Mouse (Mus musculus) gastrocnemius, adult 2 months (tissue): ENCODE measurements at regions not wholly inside any gene's neighbourhood (a gene's known extent, or its start where the extent isn't known, plus 50 kb on each side); places are given as distances from the start of the nearest gene placed in this dataset.

Experiments used
- DNase-seq: peaks from one replicate; pipeline ENCODE4 v3.0.0; 2022
- H3K27ac ChIP-seq: fragments of 200-600 bp; 2 replicates; pipeline ENCODE4 v1.8.1; 2022; ENCODE audit warnings: mild to moderate bottlenecking
- H3K4me3 ChIP-seq: fragments of 200-600 bp; 2 replicates; pipeline ENCODE4 v1.8.1; 2022; ENCODE audit warnings: mild to moderate bottlenecking, moderate library complexity
- CTCF ChIP-seq: fragments of 200-600 bp; IDR thresholded peaks from 2 replicates; pipeline ENCODE4 v1.8.1; 2022; ENCODE audit warnings: antibody characterized with exemption, mild to moderate bottlenecking, moderate library complexity
- intact Hi-C: fragments of 180-260 bp; cut with DNase I; formaldehyde crosslinking; loops from one replicate; pipeline ENCODE4 v1.15.1; 2025

DNA sequence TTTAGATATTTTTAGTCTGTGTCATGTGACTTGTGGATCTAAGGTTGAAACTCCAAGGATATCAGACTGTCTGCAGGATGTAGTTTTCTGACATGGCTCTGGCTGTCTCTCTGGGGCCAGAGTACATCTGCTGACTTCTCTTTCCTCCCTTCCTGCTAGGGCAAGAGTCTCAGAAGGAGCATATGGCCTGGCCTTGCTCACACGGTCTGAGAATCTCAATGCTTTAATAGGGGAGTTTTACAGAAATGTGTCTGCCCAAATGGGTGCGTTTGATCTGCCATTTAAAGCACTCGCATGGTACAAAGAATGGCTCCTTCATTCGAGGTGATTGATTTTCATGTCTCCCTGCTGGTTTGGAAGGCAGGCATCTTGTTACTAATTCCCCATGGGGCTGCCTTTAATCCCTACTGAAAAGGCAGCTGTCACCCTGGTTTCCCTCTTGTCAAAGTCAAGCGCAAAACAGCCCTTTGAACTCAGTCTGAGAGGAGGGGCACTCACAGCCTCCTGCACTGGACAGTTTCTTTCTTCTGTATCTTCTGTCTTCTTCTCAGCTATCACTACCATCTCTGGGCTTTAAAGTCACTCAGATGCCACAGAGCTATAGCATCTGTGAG is 199.7 kb upstream of the Eef2kmt start:
- TF ChIP-seq CTCF: no peak
- no peak for DNase-seq
- intact Hi-C loops: no loop called here
- Histone ChIP-seq H3K4me3 (no peak overlapping the region), H3K27ac (no peak overlapping the region)

DNA sequence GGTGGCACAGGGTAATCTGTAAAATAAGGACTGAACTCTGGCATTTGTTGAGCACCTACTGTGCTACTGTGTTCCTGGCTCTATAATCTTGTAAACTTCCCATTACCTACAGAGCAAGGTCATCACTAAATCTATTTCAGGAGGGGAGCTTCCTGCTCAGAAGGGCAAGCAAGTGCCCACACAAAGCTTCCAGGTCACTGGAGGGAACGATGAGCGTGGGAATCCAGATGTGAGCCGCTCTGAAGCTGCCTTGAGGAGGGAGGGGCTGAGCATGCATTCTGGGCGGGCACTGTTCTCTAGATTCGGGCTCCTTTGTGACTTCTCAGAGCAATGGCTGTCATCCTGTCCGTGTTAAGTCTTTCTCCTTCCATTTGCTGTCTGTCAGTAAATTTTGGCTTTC is 198.5 kb upstream of the Eef2kmt start:
- intact Hi-C loops: no loop called here
- no peak for TF ChIP-seq CTCF
- H3K27ac ChIP-seq: no peak overlapping the region
- no peak for DNase-seq
- H3K4me3 ChIP-seq: no peak overlapping the region

DNA sequence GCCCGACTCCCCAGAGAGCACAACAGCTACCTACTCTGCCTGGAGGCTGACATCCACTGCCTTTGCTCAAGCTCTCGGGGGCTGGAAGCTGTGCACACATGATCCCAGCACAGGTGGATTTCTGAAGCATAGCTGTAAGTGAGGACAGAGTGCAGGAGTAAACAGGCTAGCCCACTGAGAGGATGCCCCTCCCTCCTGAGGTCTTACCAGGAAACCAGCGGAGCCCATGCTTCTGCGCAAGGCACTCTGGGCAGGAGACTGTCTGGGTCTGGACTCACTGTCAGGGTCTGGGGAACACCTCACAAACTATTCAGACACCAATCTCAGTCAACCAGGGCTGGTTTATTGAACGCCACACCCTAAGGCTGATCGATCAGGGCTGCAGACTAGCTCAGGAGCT is 197.2 kb upstream of the Eef2kmt start:
- no peak overlapping the region for H3K4me3 ChIP-seq
- intact Hi-C loops: no loop called here
- H3K27ac ChIP-seq: no peak overlapping the region
- no peak for TF ChIP-seq CTCF
- DNase-seq: no peak

DNA sequence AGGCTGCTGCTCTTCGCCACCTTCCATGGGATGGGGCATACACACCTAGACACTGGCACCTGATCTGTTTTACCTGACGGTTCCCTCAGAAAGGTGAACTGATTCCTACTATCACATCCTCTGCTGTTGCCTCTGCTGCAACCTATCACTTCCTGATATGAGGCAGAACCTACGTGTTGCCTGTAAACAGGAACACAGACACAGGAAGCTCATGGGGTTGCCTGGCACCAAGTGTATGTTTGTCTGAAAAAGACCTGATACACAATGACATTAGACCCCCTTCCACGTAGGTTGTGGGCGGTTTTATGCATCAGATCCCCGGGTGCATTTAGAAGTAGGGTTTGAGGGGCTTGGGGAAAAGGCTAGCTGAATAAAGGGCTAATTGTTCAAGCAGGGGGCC is 190.0 kb upstream of the Eef2kmt start:
- Histone ChIP-seq H3K27ac (no peak overlapping the region), H3K4me3 (no peak overlapping the region)
- no peak for DNase-seq
- no peak for TF ChIP-seq CTCF
- intact Hi-C loops: no loop called here

DNA sequence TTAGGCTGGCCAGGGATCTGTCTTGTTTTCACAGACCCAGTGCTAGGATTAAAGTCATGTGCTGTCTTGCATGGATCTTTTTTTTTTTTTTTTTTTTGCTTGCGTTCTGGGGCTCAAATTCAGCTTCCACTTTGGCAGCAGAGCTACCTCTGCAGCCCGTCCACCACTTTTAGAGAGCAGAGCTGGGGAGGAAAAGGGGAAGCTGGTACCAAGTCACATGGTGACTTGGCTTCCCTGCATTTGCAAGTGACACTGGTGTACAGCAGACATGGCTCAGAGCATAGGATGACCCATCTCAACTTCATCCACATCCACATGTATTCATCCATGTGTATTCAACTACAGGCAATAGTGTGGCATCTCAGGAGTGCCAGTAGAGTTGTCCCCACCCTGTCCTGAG is 189.0 kb upstream of the Eef2kmt start:
- TF ChIP-seq CTCF: no peak
- H3K4me3 ChIP-seq: no peak overlapping the region
- no peak overlapping the region for H3K27ac ChIP-seq
- no peak for DNase-seq
- intact Hi-C loops: no loop called here

DNA sequence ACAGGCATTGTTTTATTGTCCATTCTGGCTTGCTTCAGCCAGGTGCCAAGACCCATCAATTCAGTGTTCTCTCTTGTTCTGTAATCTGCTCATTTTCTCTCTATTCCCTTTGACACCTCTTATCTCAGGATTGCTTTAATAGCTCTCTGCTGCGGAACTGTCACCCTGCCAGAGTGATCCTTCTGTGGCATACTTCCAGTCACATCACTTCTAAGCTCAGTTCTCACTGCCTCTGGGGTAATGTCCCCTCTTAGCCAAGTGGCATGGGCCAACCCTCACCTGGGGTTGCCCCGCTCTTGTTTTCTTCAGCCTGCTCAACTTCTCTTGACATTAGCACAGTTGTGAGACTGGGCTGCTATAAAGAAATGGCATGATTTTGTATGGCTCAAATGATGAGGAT is 183.9 kb upstream of the Eef2kmt start:
- no peak for TF ChIP-seq CTCF
- intact Hi-C loops: no loop called here
- no peak overlapping the region for H3K4me3 ChIP-seq
- no peak for DNase-seq
- no peak overlapping the region for H3K27ac ChIP-seq

DNA sequence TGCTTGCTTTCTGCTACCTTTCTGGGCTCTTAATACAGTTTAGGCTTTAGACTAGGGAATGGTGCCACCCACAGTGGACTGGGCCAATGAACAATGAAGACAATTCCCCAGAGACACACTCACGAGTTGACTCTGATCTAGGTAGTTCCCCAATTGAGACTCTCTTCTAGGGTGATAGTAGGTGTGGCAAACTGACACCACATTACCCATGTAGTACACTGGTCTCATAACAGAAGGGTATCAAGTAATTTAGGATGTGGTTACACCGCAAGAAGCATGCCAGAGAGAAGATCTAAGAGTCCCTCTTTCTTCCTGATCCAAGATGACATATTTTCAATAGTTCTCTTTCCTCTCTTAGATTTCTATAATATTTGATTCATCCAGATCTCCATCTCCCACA is 182.6 kb upstream of the Eef2kmt start:
- intact Hi-C loops: no loop called here
- H3K27ac ChIP-seq: no peak overlapping the region
- no peak overlapping the region for H3K4me3 ChIP-seq
- DNase-seq: no peak
- no peak for TF ChIP-seq CTCF

DNA sequence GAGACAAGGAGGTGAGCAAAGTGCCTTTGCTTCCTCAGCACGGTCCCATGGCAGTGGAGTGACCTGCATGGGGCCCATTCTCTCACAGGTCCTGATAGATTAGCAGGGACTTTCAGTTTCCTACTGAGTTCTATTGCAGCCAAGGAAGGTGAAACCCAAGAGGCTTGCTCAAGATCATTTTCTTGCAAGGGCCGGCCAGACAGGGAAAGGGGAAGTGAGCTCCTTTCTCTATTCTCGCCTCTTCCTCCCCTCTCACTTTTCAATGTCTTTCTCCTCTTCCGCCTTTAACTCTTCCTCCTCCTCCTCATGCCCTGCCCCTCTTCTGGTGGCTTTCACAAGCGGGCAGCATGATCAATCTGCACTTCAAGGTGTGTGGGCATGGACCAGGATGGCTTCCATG is 175.9 kb upstream of the Eef2kmt start:
- DNase-seq: no peak
- TF ChIP-seq CTCF: no peak
- intact Hi-C loops: no loop called here
- Histone ChIP-seq H3K4me3 (no peak overlapping the region), H3K27ac (no peak overlapping the region)

DNA sequence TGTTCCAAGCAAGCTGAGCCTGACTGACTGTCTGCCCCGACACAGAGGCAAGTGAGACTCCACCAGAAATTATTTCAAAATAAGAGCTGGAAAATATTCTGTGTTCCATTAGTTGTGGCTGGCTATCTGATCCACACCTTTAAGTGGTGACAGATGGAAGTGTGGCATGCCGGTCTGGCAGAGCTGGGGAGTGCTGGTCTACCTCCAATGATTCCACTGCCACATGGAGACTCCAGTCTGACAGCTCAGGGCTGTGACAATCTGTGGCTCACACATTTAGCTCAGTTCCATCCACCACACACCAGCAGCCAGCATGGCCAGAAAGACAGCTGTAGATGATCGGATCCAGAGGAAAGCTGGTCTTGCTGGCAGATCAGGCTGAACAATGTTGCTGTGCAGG is 175.3 kb upstream of the Eef2kmt start:
- no peak overlapping the region for H3K27ac ChIP-seq
- DNase-seq: no peak
- TF ChIP-seq CTCF: no peak
- intact Hi-C loops: no loop called here
- no peak overlapping the region for H3K4me3 ChIP-seq

DNA sequence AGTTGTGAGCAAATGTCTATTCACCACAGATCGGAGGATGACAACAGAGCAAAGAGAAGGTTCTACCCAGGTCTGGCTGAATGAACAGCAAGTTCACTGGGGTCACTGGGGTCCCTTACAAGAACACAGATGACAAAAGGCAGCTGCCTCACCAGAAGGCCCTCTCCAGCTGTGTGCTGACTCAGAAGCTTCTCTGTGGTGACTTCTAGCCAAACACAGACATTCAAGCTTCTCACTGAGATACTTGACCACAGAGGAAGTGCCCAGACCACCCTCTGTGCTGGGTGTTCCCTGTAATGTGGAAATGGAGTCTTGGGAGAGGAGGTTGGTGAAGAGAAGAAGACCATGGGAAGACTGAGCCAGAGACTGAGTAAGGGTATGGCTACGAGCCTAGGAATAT is 173.7 kb upstream of the Eef2kmt start:
- no peak overlapping the region for H3K27ac ChIP-seq

DNA sequence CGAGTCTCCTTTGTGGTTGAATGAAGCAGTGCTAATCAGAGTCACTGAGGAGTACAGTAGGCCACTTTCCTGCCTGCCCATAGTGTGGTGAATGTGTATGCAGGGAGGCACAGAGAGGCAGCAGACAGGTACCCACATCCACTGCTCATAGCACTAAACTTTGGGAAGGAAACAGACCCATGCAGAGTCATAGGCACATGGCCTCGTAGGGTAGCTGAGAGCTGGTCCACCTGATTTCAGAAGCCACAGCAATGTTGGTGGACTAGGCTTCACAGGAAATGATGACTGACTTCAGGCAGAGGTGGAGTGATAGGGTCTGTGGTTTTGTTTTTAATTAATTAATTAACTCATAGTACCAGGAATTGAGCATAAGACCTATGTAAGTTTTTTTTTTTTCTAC is 170.1 kb upstream of the Eef2kmt start:
- intact Hi-C loops: no loop called here
- no peak for TF ChIP-seq CTCF
- no peak for DNase-seq
- Histone ChIP-seq H3K27ac (no peak overlapping the region), H3K4me3 (no peak overlapping the region)

More for the DNA sequence above, 173.7 kb upstream of the Eef2kmt start:
- intact Hi-C loops: no loop called here
- TF ChIP-seq CTCF: no peak
- H3K4me3 ChIP-seq: no peak overlapping the region
- no peak for DNase-seq

DNA sequence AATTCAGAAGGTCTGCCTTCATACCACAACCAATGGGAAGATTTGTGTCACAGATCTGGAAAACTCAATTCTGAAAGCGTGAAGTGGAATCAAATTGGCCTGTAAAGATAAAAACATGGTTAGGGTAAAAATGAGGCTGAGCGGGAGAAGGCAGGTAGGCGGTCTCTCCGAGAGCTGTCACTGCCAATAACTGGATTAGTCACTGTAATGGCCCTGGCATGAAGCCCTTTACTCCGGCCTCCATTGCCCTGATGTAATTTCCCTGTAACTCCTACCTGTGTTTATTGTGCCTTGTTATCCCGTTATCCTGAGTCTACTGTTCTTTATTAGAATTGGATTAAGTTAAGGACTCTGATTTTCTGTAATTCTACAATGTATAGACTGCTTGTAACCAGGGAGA is 166.3 kb upstream of the Eef2kmt start:
- no peak for TF ChIP-seq CTCF
- Histone ChIP-seq H3K4me3 (no peak overlapping the region), H3K27ac (no peak overlapping the region)
- no peak for DNase-seq
- intact Hi-C loops: no loop called here

DNA sequence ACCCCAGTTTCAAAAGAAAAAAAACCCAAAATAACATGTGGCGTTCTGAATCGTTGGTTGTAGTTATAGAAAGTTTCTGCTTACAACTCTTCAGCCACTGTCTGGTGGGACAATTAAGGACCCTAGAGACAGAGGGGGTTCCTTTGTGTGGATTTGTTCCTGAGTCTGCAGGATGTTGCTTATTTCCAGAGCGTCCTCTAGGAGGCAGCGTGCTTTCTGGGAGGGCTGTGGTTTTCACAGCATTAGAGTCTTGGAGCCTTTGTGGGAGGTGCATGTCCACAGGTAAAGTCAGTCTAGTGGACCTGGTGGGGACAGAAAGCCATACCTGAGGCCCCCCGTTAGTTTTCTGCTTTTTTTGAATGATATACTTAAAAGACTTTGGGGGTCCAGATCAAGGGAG is 165.8 kb upstream of the Eef2kmt start:
- Histone ChIP-seq H3K4me3 (no peak overlapping the region), H3K27ac (no peak overlapping the region)
- intact Hi-C loops: no loop called here
- no peak for DNase-seq
- TF ChIP-seq CTCF: no peak

DNA sequence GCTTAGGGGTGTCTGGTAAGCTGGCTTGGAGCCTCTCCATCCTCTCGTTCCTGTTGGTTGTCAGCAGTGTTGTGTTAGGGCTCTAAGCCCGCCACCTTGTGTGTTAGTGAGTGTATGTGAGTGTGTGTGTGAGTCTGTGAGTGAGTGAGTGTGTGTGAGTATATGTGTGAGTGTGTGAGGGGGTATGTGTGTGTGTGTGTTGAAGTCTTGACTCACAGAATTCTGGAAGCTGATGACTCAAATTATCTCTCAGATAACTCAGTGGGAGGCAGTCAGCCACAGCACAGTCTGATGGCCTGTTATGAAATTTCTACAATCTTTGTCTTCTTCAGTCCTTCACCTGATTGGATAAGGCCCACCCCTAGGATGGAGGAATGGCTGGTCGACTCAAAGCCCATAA is 163.7 kb upstream of the Eef2kmt start:
- Histone ChIP-seq H3K4me3 (no peak overlapping the region), H3K27ac (no peak overlapping the region)
- DNase-seq: no peak
- TF ChIP-seq CTCF: no peak
- intact Hi-C loops: no loop called here
